Mouse (Mus musculus) right cerebral cortex, adult 18-20 months (tissue): ENCODE measurements around the gene Ccdc124.

Source experiments
- DNase-seq: peaks from one replicate; pipeline ENCODE4 v3.0.0; 2022; ENCODE audit warnings: mixed read lengths

The Ccdc124 gene

DNA sequence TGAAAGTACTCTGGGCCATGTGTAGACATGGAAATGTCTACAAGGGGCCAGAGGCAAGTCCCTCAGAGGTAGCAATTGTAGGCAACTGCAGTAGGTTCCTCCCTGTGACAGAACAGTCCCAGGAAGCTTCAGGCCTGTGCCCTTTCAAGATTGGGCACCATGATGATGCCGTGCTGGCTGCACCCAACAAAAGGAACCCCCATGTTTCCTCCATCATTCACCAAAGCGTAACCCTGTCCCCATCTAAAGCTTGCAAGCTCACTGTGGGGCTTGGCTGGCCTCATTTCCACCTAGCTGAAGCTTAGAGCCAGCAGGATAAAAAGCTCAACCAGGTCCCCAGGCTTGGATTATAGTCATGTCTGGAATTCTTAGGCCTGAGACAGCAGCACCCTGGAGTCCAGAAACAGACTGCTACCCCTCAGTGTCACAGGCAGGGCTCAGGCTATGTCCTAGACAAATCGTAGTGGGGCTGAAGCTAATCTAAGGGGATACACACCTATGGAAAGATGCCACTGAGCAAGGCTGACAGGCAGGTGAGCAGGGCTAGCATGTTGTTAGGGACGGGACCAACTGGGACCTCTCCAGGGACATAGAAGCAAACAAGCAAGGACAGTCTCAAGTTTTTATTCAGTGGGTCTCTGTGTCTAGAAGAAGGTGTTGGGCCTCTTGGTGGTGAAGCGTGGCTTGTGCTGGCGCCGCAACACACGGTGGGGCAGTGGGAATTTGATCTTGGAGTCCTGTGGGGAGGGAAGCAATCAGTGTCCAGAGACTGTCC lies 21.2 kb upstream of the Ccdc124 start:
- no peak for DNase-seq

DNA sequence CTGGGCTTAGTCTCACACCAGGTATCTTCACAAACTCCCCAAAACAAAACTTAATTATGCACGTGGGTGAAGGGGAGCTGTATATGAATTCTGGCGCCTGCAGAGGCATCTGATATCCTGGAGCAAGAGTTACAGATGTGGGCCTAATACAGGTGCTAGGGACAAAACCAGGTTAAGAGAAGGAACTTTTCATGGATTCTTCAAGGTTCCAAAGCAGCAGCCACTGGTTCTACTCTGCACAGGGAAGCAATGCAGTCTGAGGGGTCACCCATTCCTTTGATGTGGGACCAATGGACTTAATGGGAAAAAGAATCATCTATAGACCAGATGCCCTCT lies 20.6 kb upstream of the Ccdc124 start:
- DNase-seq, result no peak

GRCm38 (mm10) chr8:70893656-70894384 lies 20.1 kb upstream of the Ccdc124 start:
- DNase-seq, result no peak

DNA sequence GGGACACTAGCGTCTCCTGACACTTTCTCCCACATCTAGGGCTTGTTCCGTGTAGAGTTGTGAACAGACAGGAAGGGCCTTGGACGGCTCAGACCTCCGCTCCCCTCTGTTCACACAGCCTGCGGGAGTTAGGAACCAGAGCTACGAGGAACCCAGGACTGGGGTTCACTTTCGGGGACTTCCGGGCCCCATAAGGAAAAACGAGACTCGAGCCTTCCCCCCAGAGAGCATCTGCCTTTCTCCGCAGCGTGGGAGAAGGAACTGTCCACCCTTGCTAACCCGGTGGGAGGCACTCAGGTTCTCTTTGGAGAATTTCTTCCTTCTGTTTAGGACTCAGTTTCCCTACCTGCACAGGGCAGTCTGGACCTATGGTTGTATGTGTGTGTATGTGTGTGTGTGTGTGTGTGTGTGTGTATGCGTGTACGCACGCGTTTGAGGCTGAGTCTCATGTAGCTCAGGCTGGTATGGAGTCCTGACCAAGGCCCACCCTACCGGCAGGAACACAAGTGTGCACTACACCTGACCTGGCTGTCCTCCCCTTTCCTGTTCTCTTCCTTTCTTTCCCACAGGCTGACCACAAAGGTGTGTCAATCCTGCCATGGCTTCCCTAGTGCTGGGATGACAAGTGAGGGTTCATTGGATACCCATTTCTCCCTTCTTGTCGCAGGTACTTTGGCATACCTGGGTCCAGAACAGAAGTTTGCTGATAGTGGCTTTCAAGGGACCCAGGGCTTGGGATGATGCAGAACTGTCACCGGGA lies 19.3 kb upstream of the Ccdc124 start:
- no peak for DNase-seq

GRCm38 (mm10) chr8:70892022-70892895 lies 18.5 kb upstream of the Ccdc124 start, which contains the start of gene Slc5a5:
TSS of gene Slc5a5 (minus strand) at chr8:70892757.
- DNase-seq, result no peak

GRCm38 (mm10) chr8:70891356-70891755 lies 17.6 kb upstream of the Ccdc124 start:
- no peak for DNase-seq

DNA sequence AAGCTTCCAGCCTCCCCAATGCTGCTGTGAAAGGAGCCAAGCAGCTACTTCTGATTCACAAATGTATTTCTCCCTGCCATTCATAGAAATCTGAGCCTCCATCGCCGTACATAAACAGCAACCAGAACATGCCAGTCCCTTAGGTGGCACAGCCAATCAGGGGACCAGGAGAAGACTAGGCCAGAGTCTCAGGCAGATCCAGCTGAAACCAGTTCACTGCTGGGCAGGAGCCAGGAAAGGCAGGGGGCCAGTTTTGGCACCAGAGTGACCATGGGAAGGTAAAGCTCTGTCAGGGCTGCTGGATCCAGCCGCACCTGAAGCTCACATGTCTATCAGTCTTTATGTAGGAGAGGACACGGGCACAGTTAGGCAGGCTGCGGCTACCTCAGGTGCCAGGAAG lies 16.9 kb upstream of the Ccdc124 start:
- no peak for DNase-seq

- peak; percentile 57 for DNase-seq
These were observed 13.9 kb upstream of the Ccdc124 start for GRCm38 (mm10) chr8:70887669-70888068.

DNA sequence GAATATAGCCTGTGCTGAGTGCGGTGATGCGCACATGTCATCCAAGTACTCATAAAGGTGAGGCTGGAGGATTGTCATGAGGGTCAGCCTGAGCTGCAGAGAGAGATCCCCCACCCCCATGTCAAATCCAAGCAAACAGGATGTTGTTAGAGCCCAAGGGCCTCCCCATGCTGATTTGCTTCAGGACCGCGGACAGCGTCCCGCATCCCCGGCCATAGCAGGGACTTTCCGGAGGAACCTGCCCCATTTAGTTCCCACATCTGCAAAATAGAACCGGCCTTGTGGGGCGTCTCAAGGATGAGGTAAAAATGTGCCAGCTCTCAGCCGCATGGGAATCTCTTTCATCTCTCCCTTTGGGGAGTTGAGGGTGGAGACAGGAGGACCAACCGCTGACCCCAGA lies 11.9 kb upstream of the Ccdc124 start:
- no peak for DNase-seq

GRCm38 (mm10) chr8:70884683-70885082 lies 10.9 kb upstream of the Ccdc124 start:
- DNase-seq, result no peak

GRCm38 (mm10) chr8:70884186-70884585 lies 10.5 kb upstream of the Ccdc124 start:
- no peak for DNase-seq

GRCm38 (mm10) chr8:70880546-70880945 lies 6.8 kb upstream of the Ccdc124 start:
- no peak for DNase-seq

DNA sequence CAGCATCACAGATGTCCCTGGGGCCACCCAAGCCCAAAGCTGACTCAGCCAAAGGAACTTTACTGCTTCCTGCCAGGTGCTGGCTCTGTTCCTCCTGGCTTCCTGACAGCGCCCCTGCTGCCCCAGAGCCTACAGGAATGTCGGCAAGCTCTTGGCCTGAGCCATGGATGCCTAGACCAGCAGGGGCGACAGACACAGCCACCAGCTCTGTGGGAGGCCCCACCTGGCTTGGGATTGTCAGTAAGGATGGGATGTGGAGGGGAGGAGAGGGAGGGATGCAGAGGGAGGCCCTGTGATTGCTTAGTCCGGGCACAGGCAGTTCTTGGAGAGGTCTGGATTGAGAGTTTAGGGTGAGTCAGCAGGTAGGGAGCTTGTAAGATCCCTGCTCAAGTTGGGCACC lies 6.4 kb upstream of the Ccdc124 start:
- DNase-seq, result no peak

- no peak for DNase-seq
These were observed 5.8 kb upstream of the Ccdc124 start for GRCm38 (mm10) chr8:70879500-70879899.

- no peak for DNase-seq
These were observed 4.4 kb upstream of the Ccdc124 start for GRCm38 (mm10) chr8:70878178-70878577.

DNA sequence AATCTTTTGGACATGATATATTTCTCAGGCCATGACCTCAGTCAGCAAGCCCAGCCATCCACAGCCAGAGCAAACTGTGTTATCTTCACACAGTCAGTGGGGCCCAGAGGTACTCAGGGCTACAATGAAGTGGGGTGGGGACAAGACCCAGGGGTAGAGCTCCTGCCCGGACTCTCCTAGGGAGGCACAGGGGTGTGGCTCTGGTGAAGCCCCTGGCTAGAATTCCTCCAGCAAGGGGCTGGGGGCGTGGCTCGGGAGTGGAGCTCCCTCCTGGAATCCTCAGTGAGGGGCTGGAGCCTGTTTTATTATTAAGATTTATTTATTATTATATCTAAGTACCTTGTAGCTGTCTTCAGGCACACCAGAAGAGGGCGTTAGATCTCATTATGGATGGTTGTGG lies 2.6 kb upstream of the Ccdc124 start:
- no peak for DNase-seq

GRCm38 (mm10) chr8:70874441-70874840 lies 706 bp upstream of the Ccdc124 start:
- DNase-seq, result no peak

DNA sequence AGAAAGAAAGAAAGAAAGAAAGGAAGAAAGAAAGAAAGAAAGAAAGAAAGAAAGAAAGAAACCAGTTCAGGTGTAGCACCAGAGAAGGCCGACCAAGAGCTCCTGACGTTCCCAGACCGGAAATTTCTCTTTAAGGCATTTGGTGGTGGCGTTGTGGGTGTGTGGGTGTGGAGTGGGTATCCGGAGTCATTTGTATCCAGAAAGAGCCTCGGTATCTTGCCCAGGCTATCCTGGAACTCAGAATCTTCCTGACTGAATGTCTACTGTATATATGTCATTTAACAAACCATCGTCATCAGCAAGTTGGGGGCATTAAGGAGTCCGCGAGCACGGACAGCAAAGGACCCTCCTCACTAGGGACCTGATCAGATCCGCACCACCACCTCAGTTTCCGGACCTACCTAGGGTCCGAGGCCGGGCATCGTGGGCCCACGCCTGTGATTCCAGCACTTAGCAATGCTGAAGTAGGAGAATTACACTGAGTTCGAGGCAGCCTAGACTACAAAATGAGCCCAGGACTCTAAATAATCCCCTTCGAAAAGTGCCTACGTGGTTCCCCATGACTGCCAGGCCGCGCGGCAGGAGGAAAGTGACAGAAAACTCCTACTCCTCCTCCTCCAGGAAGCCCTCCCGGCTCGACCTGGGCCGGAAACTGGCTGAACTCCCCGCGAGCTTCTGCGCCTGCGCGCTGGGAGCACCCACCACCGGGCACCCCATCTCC lies 932 bp downstream of the Ccdc124 start:
- no peak for DNase-seq

- DNase-seq, result no peak
These were observed 2.4 kb downstream of the Ccdc124 start for GRCm38 (mm10) chr8:70871195-70871807.

GRCm38 (mm10) chr8:70869601-70870041 lies 4.1 kb downstream of the Ccdc124 start:
- peak; percentile 77 for DNase-seq

- DNase-seq, result no peak
These were observed 4.5 kb downstream of the Ccdc124 start for GRCm38 (mm10) chr8:70869199-70869571.
